Mouse (Mus musculus): ENCODE data around the gene Hacl1. TPM values are rescaled to one million over a fixed set of nuclear protein-coding genes. Genes with fewer than 3 reads are reported as not detected.
A peak's percentile ranks its signal among the peaks of the same experiment; 100 is the strongest.

Gene Hacl1
- polyA plus RNA-seq, 1 experiment: 19.6 TPM

DNA sequence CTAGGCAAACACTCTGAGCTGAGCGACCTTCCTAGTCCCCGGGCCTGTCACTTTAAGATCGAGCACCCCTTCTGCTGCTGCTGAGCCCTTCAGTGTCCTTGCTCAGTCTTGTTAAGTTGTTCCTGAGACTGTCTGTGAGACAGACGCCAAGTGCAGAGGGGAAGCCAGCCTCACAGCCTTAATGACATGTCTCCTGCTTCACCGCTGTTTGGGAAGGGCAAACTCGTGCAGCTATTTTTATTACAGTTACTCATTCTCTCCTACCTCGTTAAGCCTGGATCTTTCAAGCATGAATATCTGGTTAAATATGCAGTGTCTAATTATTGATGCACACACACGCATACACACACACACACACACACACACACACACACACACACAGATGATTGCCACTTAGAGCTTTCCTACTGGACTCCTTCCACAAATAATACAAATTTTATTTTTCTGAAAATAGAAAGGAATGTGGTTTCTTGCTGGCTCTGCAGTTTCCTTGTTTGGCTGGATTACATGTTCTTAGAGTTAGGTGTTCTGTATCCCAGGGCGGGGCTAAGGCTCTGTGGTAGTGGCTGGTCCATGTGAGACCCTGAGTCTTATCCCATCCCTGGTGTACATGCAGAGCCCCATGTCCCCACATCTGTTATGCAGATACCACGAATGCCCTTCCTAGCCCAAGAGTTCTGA, 18.6 kb upstream of the Hacl1 start:
- no peak for TF ChIP-seq POLR2A (IDR thresholded peaks at IDR 0.05; ENCODE audit: borderline replicate concordance, control insufficient read depth, low read depth, low read length)
- TF ChIP-seq CTCF (IDR thresholded peaks at IDR 0.05; ENCODE audit: control insufficient read depth, insufficient read depth, low read length): no peak
- no peak overlapping the region for H3K27ac ChIP-seq (ENCODE audit: control insufficient read depth, insufficient read depth, low read depth, low read length, poor library complexity)
- 56% methylated on average over 10 of the region's 10 CpGs for WGBS
- no peak overlapping the region for H3K4me3 ChIP-seq (replicated peaks; ENCODE audit: control insufficient read depth, low read depth, low read length)
- H3K4me1 ChIP-seq (ENCODE audit: control insufficient read depth, insufficient read depth, low read length): peaks cover 6% of the 10 kb centered on the region

DNA sequence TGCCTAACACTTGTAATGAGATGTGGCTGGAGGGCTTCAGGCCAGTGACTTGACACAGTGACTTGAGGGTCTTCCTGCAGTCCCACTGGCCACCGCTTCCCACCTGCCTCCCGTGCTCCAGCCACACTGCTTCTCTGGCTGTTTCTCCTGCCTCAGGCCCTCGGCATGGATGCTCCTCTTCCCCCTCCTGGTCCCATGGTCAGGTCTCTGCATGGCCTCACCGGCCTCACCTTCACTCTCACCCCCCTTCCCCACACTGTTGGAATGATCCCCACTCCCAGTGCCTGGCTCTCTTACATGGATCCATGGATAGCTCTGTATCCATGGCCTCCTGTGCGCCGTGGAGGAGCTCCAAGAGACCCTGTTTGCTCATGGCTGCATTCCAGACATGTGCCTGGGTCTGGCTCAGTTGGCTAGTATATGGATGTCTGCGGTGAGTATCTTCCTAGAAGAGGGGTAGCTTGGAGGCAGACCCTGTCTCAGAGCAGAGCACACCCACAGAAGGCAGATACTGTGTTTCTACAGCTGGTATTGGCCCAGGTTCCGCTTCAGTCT, 17.1 kb upstream of the Hacl1 start:
- no peak overlapping the region for H3K4me3 ChIP-seq (replicated peaks; ENCODE audit: control insufficient read depth, low read depth, low read length)
- peaks cover 6% of the 10 kb centered on the region for H3K4me1 ChIP-seq (ENCODE audit: control insufficient read depth, insufficient read depth, low read length)
- no peak overlapping the region for H3K27ac ChIP-seq (ENCODE audit: control insufficient read depth, insufficient read depth, low read depth, low read length, poor library complexity)
- 90% methylated on average over 8 of the region's 8 CpGs for WGBS
- TF ChIP-seq CTCF (IDR thresholded peaks at IDR 0.05; ENCODE audit: control insufficient read depth, insufficient read depth, low read length) (no peak), POLR2A (IDR thresholded peaks at IDR 0.05; ENCODE audit: borderline replicate concordance, control insufficient read depth, low read depth, low read length) (no peak)

DNA sequence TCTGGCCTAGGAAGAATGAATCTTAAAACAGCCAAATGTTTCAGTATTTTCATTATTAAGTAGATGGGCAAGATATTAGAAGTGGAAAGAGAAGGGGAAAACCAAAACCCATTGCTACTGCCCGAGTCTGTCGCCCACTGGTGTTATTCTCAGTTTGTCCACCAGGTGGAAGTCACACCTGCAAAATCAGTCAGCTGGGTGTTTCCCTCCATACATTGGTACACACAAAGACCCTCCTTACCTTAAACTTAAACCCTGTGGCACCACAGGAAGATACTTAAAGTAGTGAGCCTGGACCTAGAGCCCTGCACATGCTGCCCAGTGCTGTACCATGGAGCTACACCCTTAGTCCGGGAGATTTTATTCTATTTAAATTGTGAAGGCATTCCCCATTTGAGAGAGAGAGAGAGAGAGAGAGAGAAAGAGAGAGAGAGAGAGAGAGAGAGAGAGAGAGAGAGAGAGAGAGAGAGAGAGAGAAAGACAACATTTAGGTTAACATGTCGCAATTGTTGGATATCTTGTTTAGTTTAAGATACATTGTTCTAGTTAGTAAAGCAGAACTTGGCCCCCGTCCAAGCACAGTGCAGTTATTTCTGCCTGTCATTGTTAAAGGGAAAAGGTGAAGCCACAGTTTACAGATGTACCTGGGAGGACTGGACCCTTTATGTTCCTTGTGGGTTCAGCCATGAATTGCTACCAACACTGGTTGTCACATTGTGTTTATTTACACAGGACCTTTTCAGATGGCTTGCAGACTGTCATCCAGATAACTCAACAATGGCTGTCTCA, 16.0 kb upstream of the Hacl1 start:
- no peaks in the 10 kb centered on the region; the same call in 1 of the 2 replicates for H3K4me1 ChIP-seq (ENCODE audit: control insufficient read depth, insufficient read depth, low read length)
- WGBS: 10% methylated on average over 5 of the region's 5 CpGs
- TF ChIP-seq POLR2A (IDR thresholded peaks at IDR 0.05; ENCODE audit: borderline replicate concordance, control insufficient read depth, low read depth, low read length): no peak
- TF ChIP-seq CTCF (IDR thresholded peaks at IDR 0.05; ENCODE audit: control insufficient read depth, insufficient read depth, low read length): peak; percentile 72

DNA sequence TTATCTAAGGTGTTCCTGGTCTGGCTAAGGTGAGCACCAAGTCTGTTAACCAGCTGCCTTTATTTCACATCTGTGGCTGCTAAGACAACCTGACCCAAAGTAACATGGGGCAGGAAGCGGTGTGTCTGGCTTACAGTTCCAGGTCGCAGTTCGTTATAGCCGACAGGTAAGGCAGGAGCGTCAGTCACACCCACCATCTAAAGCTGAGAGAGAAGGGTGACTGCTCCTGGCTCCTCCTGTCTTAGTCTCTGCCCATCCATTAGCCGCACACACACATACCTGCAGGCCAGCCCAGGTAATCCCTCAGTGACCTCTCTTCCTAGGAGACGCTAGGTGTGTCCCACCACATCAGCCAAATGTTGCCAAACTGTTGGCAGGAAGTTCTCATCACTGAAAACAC, 15.3 kb upstream of the Hacl1 start:
- no peaks in the 10 kb centered on the region; the same call in 1 of the 2 replicates for H3K4me1 ChIP-seq (ENCODE audit: control insufficient read depth, insufficient read depth, low read length)

More for the DNA sequence above, 16.0 kb upstream of the Hacl1 start:
- no peak overlapping the region for H3K4me3 ChIP-seq (replicated peaks; ENCODE audit: control insufficient read depth, low read depth, low read length)
- no peak overlapping the region; the same call in 1 of the 2 replicates for H3K27ac ChIP-seq (ENCODE audit: control insufficient read depth, insufficient read depth, low read depth, low read length, poor library complexity)

DNA sequence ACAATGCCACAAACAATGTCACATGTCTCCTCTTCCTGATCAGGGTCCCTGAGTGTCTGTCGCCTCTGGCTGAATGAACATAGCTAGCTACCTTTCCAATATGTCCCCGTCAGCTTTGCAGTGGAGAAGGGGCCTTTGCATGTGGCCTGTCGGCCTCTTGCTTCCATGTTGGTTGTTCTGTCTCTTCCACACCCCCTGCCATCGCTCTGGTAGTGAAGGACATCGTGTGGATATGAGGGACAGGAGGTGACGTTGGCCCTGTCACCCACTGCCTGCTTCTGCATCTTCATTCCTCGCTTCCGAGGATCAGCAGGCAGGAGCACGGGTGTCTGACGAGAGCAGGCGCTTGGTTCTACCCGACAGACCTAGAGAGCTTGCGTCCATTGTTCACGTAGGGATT, 14.3 kb upstream of the Hacl1 start:
- Histone ChIP-seq H3K4me3 (replicated peaks; ENCODE audit: control insufficient read depth, low read depth, low read length) (no peak overlapping the region), H3K27ac (ENCODE audit: control insufficient read depth, insufficient read depth, low read depth, low read length, poor library complexity) (no peak overlapping the region), H3K4me1 (ENCODE audit: control insufficient read depth, insufficient read depth, low read length) (no peaks in the 10 kb centered on the region; the same call in 1 of the 2 replicates)
- 85% methylated on average over 14 of the region's 14 CpGs for WGBS
- TF ChIP-seq CTCF (IDR thresholded peaks at IDR 0.05; ENCODE audit: control insufficient read depth, insufficient read depth, low read length): no peak
- TF ChIP-seq POLR2A (IDR thresholded peaks at IDR 0.05; ENCODE audit: borderline replicate concordance, control insufficient read depth, low read depth, low read length): no peak

More for the DNA sequence above, 15.3 kb upstream of the Hacl1 start:
- H3K27ac ChIP-seq (ENCODE audit: control insufficient read depth, insufficient read depth, low read depth, low read length, poor library complexity): no peak overlapping the region
- TF ChIP-seq CTCF (IDR thresholded peaks at IDR 0.05; ENCODE audit: control insufficient read depth, insufficient read depth, low read length) (no peak), POLR2A (IDR thresholded peaks at IDR 0.05; ENCODE audit: borderline replicate concordance, control insufficient read depth, low read depth, low read length) (no peak)
- no peak overlapping the region for H3K4me3 ChIP-seq (replicated peaks; ENCODE audit: control insufficient read depth, low read depth, low read length)
- WGBS: 76% methylated on average over 7 of the region's 7 CpGs

DNA sequence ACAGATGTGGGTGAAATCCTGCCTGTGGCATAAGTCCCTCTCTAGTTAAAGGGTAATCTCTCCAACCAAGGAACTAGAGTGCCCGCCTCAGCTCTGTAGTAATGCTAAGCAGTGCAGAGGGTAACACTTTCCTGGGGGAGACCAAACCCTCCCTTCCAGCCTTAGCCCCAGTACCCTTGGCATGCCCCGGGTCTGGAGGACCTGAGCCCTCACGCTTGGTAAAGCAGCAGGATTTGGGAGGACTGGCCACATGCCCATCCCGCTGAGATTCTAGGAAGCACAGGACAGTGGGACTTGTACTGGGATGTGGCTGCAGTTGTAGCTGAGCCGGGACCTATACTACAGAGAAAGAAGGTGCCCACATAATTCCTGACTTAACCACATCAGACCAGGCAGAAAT, 13.7 kb upstream of the Hacl1 start:
- Histone ChIP-seq H3K4me3 (replicated peaks; ENCODE audit: control insufficient read depth, low read depth, low read length) (no peak overlapping the region), H3K4me1 (ENCODE audit: control insufficient read depth, insufficient read depth, low read length) (no peaks in the 10 kb centered on the region; the same call in 1 of the 2 replicates), H3K27ac (ENCODE audit: control insufficient read depth, insufficient read depth, low read depth, low read length, poor library complexity) (no peak overlapping the region)
- WGBS: 88% methylated on average over 5 of the region's 5 CpGs
- TF ChIP-seq POLR2A (IDR thresholded peaks at IDR 0.05; ENCODE audit: borderline replicate concordance, control insufficient read depth, low read depth, low read length) (no peak), CTCF (IDR thresholded peaks at IDR 0.05; ENCODE audit: control insufficient read depth, insufficient read depth, low read length) (no peak)

DNA sequence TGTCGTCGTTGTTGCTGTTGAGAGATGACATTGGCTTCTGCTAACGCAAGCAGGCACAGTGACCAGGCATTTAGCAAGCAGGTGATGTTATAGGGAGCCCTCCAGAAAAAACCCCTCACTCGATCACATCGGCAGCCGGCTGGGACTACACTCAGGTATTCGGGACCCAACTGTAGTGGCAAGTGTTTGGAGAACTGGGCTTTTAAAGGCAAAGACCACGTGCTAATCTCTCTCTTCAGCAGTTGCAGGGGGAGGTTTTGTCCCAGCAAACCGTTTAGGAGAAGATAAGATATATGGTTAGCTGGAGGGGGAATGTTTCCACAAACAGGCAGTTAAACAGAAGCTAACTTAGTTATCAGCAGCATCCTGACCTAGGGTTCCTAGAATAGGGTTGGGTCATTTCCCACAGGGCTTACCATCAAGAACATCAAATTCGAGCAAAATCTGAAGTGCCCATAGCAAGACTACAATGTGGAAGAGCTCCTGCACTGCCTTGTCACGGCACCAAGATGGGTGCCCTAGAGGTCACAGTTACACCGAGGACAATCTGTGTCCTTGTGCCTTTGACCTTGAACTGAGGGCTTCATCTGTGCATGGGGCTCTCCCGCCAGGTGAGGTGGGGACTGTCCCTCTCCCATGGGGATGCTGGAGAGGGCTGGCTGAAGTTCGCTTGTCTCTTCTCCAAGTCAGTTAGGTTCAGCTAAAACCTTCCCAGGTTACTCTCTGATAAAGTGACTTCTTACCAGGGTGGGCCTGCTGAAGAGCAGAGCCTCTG, 12.2 kb upstream of the Hacl1 start:
- TF ChIP-seq POLR2A (IDR thresholded peaks at IDR 0.05; ENCODE audit: borderline replicate concordance, control insufficient read depth, low read depth, low read length) (no peak), CTCF (IDR thresholded peaks at IDR 0.05; ENCODE audit: control insufficient read depth, insufficient read depth, low read length) (no peak)
- Histone ChIP-seq H3K4me1 (ENCODE audit: control insufficient read depth, insufficient read depth, low read length) (no peaks in the 10 kb centered on the region; the same call in 1 of the 2 replicates), H3K4me3 (replicated peaks; ENCODE audit: control insufficient read depth, low read depth, low read length) (no peak overlapping the region), H3K27ac (ENCODE audit: control insufficient read depth, insufficient read depth, low read depth, low read length, poor library complexity) (no peak overlapping the region)
- 69% methylated on average over 14 of the region's 14 CpGs for WGBS
